Mouse (Mus musculus): ENCODE data around the gene Alpl.

DNA sequence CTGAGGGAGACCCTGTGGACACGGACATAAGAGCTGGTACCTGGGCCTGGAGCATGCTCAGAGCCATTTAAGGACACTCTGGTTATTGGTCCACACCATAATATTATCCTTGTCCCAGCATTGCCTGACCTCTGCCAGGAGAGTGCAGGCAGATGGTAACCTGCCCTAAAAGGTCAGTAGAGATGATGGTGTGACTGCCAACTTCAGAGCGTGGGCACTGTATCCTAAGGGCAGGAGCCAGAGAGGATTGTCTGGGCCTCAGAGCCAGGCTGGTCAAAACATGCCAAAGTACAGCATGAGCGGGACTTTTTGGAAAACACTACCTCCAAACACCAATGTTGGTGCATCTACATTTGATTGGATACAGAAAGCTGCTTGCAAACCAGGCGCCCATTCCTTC is 13.8 kb upstream of the Alpl start:
- TF ChIP-seq CTCF (conservative IDR thresholded peaks at IDR 0.05; ENCODE audit: insufficient read depth, insufficient read length, low read depth, low read length) (no peak), POLR2A (IDR thresholded peaks at IDR 0.05; ENCODE audit: low read depth, low read length) (no peak)

All from kidney, adult 2 months (tissue).